Mouse (Mus musculus): Measurements from ENCODE around the gene Plp2. TPM values are rescaled to one million over a fixed set of nuclear protein-coding genes. Genes with fewer than 3 reads are reported as not detected.
A peak's percentile ranks its signal among the peaks of the same experiment; 100 is the strongest.

Plp2 gene
- polyA plus RNA-seq, 1 experiment: 239 TPM

DNA sequence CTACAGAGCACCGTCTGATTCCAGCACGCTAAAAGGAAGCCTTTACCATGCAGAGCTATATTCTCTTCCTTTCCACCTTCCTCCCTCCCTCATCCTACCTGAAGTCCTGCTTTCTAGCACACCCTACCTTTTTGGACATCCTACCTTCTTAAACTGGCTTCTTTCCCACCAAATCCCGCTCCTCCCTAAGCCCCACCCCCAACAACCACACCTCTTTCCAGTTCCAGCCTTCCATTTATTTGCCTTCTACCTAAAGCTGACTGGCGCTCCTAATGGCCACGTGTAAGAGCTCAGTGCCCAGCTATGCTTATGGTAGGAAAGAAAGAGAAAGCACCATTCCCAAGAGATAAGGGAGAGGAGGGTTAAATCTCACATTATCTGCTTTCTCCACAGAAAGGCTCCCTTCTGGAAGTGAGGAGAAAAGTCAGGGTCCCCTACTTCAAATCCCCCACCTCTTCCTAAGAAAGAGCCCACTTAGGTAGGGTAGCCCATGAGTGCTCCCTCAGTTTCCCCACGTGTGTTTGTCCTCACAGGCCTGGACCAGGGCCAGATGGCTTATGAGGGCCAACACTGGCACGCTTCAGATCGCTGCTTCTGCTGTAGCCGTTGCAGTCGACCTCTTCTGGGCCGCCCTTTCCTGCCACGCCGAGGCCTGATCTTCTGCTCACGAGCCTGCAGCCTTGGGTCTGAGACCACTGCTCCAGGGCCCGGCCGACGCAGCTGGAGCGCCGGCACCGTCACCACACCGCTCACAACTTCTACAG, 5.3 kb downstream of the Plp2 start:
- no peaks in the 10 kb centered on the region for H3K9me3 ChIP-seq (replicated peaks; ENCODE audit: control insufficient read depth, insufficient read depth, low read length, poor library complexity, severe bottlenecking)
- H3K27ac ChIP-seq (ENCODE audit: insufficient read depth, low read length): no peak overlapping the region
- TF ChIP-seq EP300 (IDR thresholded peaks at IDR 0.05; ENCODE audit: insufficient read depth, low read depth, low read length) (no peak), CTCF (IDR thresholded peaks at IDR 0.05; ENCODE audit: low read depth, low read length) (no peak), POLR2A (IDR thresholded peaks at IDR 0.05; ENCODE audit: insufficient read depth, low read length) (no peak)
- H3K4me1 ChIP-seq (ENCODE audit: control insufficient read depth, insufficient read depth, low read length): no peaks in the 10 kb centered on the region
- H3K9ac ChIP-seq (ENCODE audit: low read depth, poor library complexity, severe bottlenecking): no peak overlapping the region
- peaks cover 6% of the 10 kb centered on the region; the same call in 1 of the 2 replicates for H3K36me3 ChIP-seq (ENCODE audit: control insufficient read depth, insufficient read depth, low read length, poor library complexity, severe bottlenecking)
- H3K4me3 ChIP-seq (ENCODE audit: low read depth, low read length): no peak overlapping the region
- no peaks in the 10 kb centered on the region for H3K27me3 ChIP-seq (ENCODE audit: control insufficient read depth, insufficient read depth, low read length, poor library complexity, severe bottlenecking)

- Histone ChIP-seq H3K36me3 (ENCODE audit: control insufficient read depth, insufficient read depth, low read length, poor library complexity, severe bottlenecking) (peaks cover 6% of the 10 kb centered on the region; the same call in 1 of the 2 replicates), H3K4me1 (ENCODE audit: control insufficient read depth, insufficient read depth, low read length) (no peaks in the 10 kb centered on the region), H3K9ac (ENCODE audit: low read depth, poor library complexity, severe bottlenecking) (no peak overlapping the region), H3K27me3 (ENCODE audit: control insufficient read depth, insufficient read depth, low read length, poor library complexity, severe bottlenecking) (no peaks in the 10 kb centered on the region), H3K27ac (ENCODE audit: insufficient read depth, low read length) (no peak overlapping the region), H3K4me3 (ENCODE audit: low read depth, low read length) (no peak overlapping the region), H3K9me3 (replicated peaks; ENCODE audit: control insufficient read depth, insufficient read depth, low read length, poor library complexity, severe bottlenecking) (no peaks in the 10 kb centered on the region)
- TF ChIP-seq EP300 (IDR thresholded peaks at IDR 0.05; ENCODE audit: insufficient read depth, low read depth, low read length) (no peak), POLR2A (IDR thresholded peaks at IDR 0.05; ENCODE audit: insufficient read depth, low read length) (no peak), CTCF (IDR thresholded peaks at IDR 0.05; ENCODE audit: low read depth, low read length) (no peak)
Measured at GRCm38 (mm10) chrX:7664791-7665190, 6.4 kb downstream of the Plp2 start.

GRCm38 (mm10) chrX:7662936-7663335, 8.3 kb downstream of the Plp2 start:
- H3K36me3 ChIP-seq (ENCODE audit: control insufficient read depth, insufficient read depth, low read length, poor library complexity, severe bottlenecking): no peaks in the 10 kb centered on the region
- TF ChIP-seq EP300 (IDR thresholded peaks at IDR 0.05; ENCODE audit: insufficient read depth, low read depth, low read length) (no peak), POLR2A (IDR thresholded peaks at IDR 0.05; ENCODE audit: insufficient read depth, low read length) (no peak)
- H3K27ac ChIP-seq (ENCODE audit: insufficient read depth, low read length): no peak overlapping the region
- H3K9ac ChIP-seq (ENCODE audit: low read depth, poor library complexity, severe bottlenecking): no peak overlapping the region
- H3K9me3 ChIP-seq (replicated peaks; ENCODE audit: control insufficient read depth, insufficient read depth, low read length, poor library complexity, severe bottlenecking): no peaks in the 10 kb centered on the region
- H3K4me1 ChIP-seq (ENCODE audit: control insufficient read depth, insufficient read depth, low read length): no peaks in the 10 kb centered on the region
- H3K4me3 ChIP-seq (ENCODE audit: low read depth, low read length): no peak overlapping the region
- no peaks in the 10 kb centered on the region for H3K27me3 ChIP-seq (ENCODE audit: control insufficient read depth, insufficient read depth, low read length, poor library complexity, severe bottlenecking)

DNA sequence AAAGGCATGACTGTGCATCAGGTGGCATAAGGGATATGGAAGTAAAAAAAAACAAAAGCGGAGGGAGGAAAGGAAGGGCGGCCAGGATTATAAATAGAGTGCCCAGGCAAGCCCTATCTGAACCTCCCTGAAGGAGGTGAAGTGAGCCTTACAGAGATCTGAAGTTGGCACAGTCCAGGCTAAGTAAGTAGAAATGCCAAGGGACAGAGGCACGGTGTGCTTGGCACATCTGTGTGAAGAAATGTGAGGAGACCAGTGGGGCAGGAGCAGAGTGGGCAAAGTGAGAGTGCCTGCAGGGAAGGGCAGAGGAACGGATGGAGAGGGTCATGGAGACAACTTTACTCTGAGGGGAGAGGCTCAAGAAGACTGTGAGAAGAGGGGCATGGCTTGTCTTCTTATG, 10.1 kb downstream of the Plp2 start:
- Histone ChIP-seq H3K9ac (ENCODE audit: low read depth, poor library complexity, severe bottlenecking) (no peak overlapping the region), H3K27me3 (ENCODE audit: control insufficient read depth, insufficient read depth, low read length, poor library complexity, severe bottlenecking) (no peaks in the 10 kb centered on the region), H3K4me3 (ENCODE audit: low read depth, low read length) (no peak overlapping the region), H3K9me3 (replicated peaks; ENCODE audit: control insufficient read depth, insufficient read depth, low read length, poor library complexity, severe bottlenecking) (no peaks in the 10 kb centered on the region), H3K36me3 (ENCODE audit: control insufficient read depth, insufficient read depth, low read length, poor library complexity, severe bottlenecking) (no peaks in the 10 kb centered on the region), H3K27ac (ENCODE audit: insufficient read depth, low read length) (no peak overlapping the region), H3K4me1 (ENCODE audit: control insufficient read depth, insufficient read depth, low read length) (no peaks in the 10 kb centered on the region)
- no peak for TF ChIP-seq POLR2A (IDR thresholded peaks at IDR 0.05; ENCODE audit: insufficient read depth, low read length)

DNA sequence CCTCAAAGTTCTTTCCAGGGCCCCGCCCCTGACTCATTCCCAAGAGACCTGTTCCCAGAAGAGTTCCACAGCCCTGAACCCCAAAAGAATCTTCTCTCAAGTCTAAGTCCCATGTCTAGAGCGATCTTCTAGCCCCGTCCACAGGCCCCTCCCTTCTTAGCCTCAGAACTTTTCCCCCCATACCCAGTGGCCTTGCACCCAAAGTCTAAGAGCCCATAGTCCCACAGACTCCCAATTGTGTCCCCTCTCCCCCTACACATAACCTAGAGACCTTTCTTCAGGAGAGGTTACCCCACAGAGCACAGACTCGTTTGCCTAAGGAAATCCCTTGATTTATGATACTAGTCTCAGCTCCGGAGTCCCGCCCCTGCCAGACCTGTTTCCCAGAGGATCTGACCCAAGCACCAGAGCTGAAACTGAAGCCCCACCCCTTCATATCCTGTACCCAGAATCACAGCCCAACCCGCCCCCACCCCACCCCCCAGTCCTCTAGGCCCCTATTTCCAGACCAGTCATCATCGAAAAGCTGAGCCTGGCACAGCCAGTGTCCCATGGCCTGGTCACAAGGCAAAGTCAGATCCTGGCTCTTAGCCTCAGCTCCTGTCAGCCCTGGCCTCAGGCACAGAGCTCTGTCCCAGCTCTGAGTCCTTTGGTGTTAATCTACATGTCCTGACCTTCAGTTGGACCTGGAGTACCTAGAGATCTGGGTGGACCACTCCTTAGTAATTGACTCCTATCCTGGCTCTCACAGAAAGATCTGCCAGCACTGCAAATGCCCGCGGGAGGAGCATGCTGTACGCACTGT, 12.2 kb downstream of the Plp2 start:
- TF ChIP-seq CTCF (IDR thresholded peaks at IDR 0.05; ENCODE audit: low read depth, low read length): no peak
- TF ChIP-seq POLR2A (IDR thresholded peaks at IDR 0.05; ENCODE audit: insufficient read depth, low read length): no peak
- TF ChIP-seq EP300 (IDR thresholded peaks at IDR 0.05; ENCODE audit: insufficient read depth, low read depth, low read length): no peak
- Histone ChIP-seq H3K9ac (ENCODE audit: low read depth, poor library complexity, severe bottlenecking) (no peak overlapping the region), H3K27ac (ENCODE audit: insufficient read depth, low read length) (0 out of 2 replicates have a peak overlapping the region, but pooled peaks have one; percentile 45), H3K9me3 (replicated peaks; ENCODE audit: control insufficient read depth, insufficient read depth, low read length, poor library complexity, severe bottlenecking) (no peaks in the 10 kb centered on the region), H3K36me3 (ENCODE audit: control insufficient read depth, insufficient read depth, low read length, poor library complexity, severe bottlenecking) (no peaks in the 10 kb centered on the region), H3K4me3 (ENCODE audit: low read depth, low read length) (no peak overlapping the region), H3K4me1 (ENCODE audit: control insufficient read depth, insufficient read depth, low read length) (no peaks in the 10 kb centered on the region), H3K27me3 (ENCODE audit: control insufficient read depth, insufficient read depth, low read length, poor library complexity, severe bottlenecking) (no peaks in the 10 kb centered on the region)

Data from ES-Bruce4 (cell line).